Mouse (Mus musculus): ENCODE measurements around the gene Gcnt3.

The Gcnt3 gene

GRCm38 (mm10) chr9:70037988-70038387 is at the start of gene Gcnt3:
TSS of gene Gcnt3 (minus strand) at chr9:70038088.
- no peak for DNase-seq

GRCm38 (mm10) chr9:70087379-70087778 is 49.5 kb upstream of the Gcnt3 start:
- DNase-seq = no peak

- DNase-seq = no peak
Measured at GRCm38 (mm10) chr9:70086091-70086490, 48.2 kb upstream of the Gcnt3 start.

GRCm38 (mm10) chr9:70084107-70084506 is 46.2 kb upstream of the Gcnt3 start:
- DNase-seq = peak; percentile 28

GRCm38 (mm10) chr9:70082357-70083204 is 44.7 kb upstream of the Gcnt3 start:
- DNase-seq = no peak

GRCm38 (mm10) chr9:70081767-70082166 is 43.9 kb upstream of the Gcnt3 start:
- no peak for DNase-seq

- DNase-seq = no peak
Measured at GRCm38 (mm10) chr9:70080976-70081375, 43.1 kb upstream of the Gcnt3 start.

- no peak for DNase-seq
Measured at GRCm38 (mm10) chr9:70080027-70080800, 42.3 kb upstream of the Gcnt3 start.

- DNase-seq = no peak
Measured at GRCm38 (mm10) chr9:70078034-70078433, 40.1 kb upstream of the Gcnt3 start.

- DNase-seq = no peak
Measured at GRCm38 (mm10) chr9:70077170-70077569, 39.3 kb upstream of the Gcnt3 start.

GRCm38 (mm10) chr9:70072387-70072786 is 34.5 kb upstream of the Gcnt3 start:
- DNase-seq = no peak

- DNase-seq = no peak
Measured at GRCm38 (mm10) chr9:70069961-70070435, 32.1 kb upstream of the Gcnt3 start.

- DNase-seq = no peak
Measured at GRCm38 (mm10) chr9:70067497-70067896, 29.6 kb upstream of the Gcnt3 start.

GRCm38 (mm10) chr9:70062012-70062411 is 24.1 kb upstream of the Gcnt3 start:
- no peak for DNase-seq

GRCm38 (mm10) chr9:70053411-70053810 is 15.5 kb upstream of the Gcnt3 start:
- no peak for DNase-seq

GRCm38 (mm10) chr9:70052730-70053129 is 14.8 kb upstream of the Gcnt3 start:
- peak; percentile 11 for DNase-seq

- DNase-seq = no peak
Measured at GRCm38 (mm10) chr9:70049839-70050238, 12.0 kb upstream of the Gcnt3 start.

GRCm38 (mm10) chr9:70049416-70049783 is 11.5 kb upstream of the Gcnt3 start:
- no peak for DNase-seq

- DNase-seq = peak; percentile 17
Measured at GRCm38 (mm10) chr9:70048751-70049415, 11.0 kb upstream of the Gcnt3 start.

GRCm38 (mm10) chr9:70048280-70048679 is 10.4 kb upstream of the Gcnt3 start:
- DNase-seq = no peak

- no peak for DNase-seq
Measured at GRCm38 (mm10) chr9:70047839-70048238, 10.0 kb upstream of the Gcnt3 start.

GRCm38 (mm10) chr9:70046255-70046654 is 8.4 kb upstream of the Gcnt3 start:
- no peak for DNase-seq

- no peak for DNase-seq
Measured at GRCm38 (mm10) chr9:70044865-70045264, 7.0 kb upstream of the Gcnt3 start.

All from kidney, adult 11 months (tissue).